Mouse (Mus musculus) hindbrain, embryonic 16.5 days (tissue): ENCODE data around the gene Slc23a4. TPM values are rescaled to one million over a fixed set of nuclear protein-coding genes. Genes with fewer than 3 reads are reported as not detected.

Source experiments
- ATAC-seq: fragments of 200-750 bp; cut with Nextera tagmentation; 2 replicates; pipeline ENCODE4 v1.8.0; 2017; ENCODE audit warnings: moderate TSS enrichment, moderate library complexity
- H3K27ac ChIP-seq: fragments of 300-500 bp; sonication (generic); 2 replicates; pipeline ENCODE4 v1.5.1; 2014; ENCODE audit warnings: low read depth, mild to moderate bottlenecking, control low read depth, low read length, moderate library complexity
- H3K27me3 ChIP-seq: fragments of 300-500 bp; sonication (generic); replicated peaks from 2 replicates; pipeline ENCODE4 v1.6.1; 2014; ENCODE audit warnings: low read length; ENCODE audit not compliant: control insufficient read depth, insufficient read depth
- H3K36me3 ChIP-seq: fragments of 300-500 bp; sonication (generic); 2 replicates; pipeline ENCODE4 v1.6.1; 2014; ENCODE audit warnings: mild to moderate bottlenecking, low read length, moderate library complexity, mixed read lengths; ENCODE audit not compliant: control insufficient read depth, insufficient read depth
- H3K4me1 ChIP-seq: fragments of 300-500 bp; sonication (generic); 2 replicates; pipeline ENCODE4 v1.6.1; 2014; ENCODE audit warnings: low read depth, low read length; ENCODE audit not compliant: control insufficient read depth, insufficient read depth
- H3K4me2 ChIP-seq: fragments of 300-500 bp; sonication (generic); 2 replicates; pipeline ENCODE4 v1.6.1; 2014; ENCODE audit warnings: mild to moderate bottlenecking, low read length, control low read depth, moderate library complexity
- H3K4me3 ChIP-seq: fragments of 300-500 bp; sonication (generic); 2 replicates; pipeline ENCODE4 v1.5.1; 2014; ENCODE audit warnings: mild to moderate bottlenecking, low read length, control low read depth, moderate library complexity
- H3K9ac ChIP-seq: fragments of 300-500 bp; sonication (generic); 2 replicates; pipeline ENCODE4 v1.6.1; 2014; ENCODE audit warnings: low read depth, mild to moderate bottlenecking, control low read depth, low read length, moderate library complexity
- H3K9me3 ChIP-seq: fragments of 300-500 bp; sonication (generic); 2 replicates; pipeline ENCODE4 v1.6.1; 2014; ENCODE audit warnings: mild to moderate bottlenecking, low read length, moderate library complexity; ENCODE audit not compliant: control insufficient read depth
- WGBS: fragments of 180-500 bp; shearing (Covaris S2); extraction: QIAGEN DNeasy Blood & Tissue Kit; methylation state at CpG from one replicate; pipeline ENCODE4 v1.1.7; 2014; 5-methylcytosine and 5-hydroxymethylcytosine counted together
- polyA plus RNA-seq: library from polyadenylated mRNA; unstranded; fragments of >200 nt; fragmentation: Nextera tagmentation; extraction: Ambion mirVana; gene quantifications from 2 replicates; pipeline ENCODE4 v1.2.1, GENCODE M21; 2015

The Slc23a4 gene
- polyA plus RNA-seq, 1 experiment from 2014 or later = 0.78 TPM

DNA sequence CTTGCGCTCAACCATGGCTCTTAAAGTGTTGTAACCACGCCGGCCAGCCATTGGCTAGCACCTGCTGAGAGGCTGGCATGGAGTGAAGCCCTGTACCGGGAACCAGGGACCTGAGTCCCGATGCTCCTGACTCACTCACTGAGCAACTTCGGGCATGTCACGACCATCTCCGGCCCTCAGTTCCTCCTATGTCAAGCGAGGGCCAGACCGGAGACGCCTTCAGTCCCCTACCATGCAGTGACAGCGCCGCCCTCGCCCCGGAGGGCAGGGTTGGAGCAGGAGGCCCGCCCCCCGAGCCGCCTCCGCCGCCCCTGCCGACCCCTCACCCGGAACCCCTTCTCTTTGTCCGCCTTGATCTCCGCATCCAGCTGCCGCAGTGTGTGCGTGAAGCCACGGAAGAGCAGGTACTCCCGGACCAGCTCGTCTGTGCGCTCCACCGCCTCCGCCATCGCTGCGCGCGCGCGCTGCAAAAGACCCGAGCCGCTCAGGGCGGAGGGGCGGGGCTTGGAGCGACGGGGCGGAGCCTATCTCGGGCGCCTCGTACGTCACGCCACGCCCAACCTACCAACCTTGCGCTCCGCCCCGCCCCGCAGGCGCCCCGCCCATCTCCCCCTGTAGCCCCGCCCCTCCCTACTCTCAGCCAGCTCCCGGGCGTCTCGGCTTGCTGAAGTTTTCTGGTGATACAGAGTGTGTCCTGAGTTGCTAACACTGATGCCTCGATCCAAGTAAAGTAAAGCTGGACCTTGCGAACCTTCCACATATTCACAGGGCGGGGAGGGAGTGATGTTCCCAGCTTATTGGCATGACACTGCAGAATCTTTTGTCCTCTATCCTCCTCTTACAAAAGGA lies 77.6 kb downstream of the Slc23a4 start, which contains the start of gene Wdr91:
Gene Wdr91 (minus strand): TSS at position 506 of the 849 bp plus-strand sequence.
- 0% methylated on average over 49 of the region's 64 CpGs for WGBS

GRCm38 (mm10) chr6:34909631-34910345 lies 78.4 kb downstream of the Slc23a4 start:
- WGBS = 39% methylated on average over 8 of the region's 8 CpGs

More for the DNA sequence above, 77.6 kb downstream of the Slc23a4 start, which contains the start of gene Wdr91:
- Histone ChIP-seq H3K9ac (peak within 1 kb of the TSS; percentile 63), H3K9me3 (no peaks in the 10 kb centered on the region), H3K27me3 (no peaks in the 10 kb centered on the region), H3K4me1 (peaks cover 10% of the 10 kb centered on the region), H3K36me3 (0 out of 2 replicates have a peak, but pooled peaks cover 5% of the 10 kb centered on the region), H3K4me2 (peak within 1 kb of the TSS; percentile 91), H3K4me3 (peak within 1 kb of the TSS; percentile 73), H3K27ac (peak within 1 kb of the TSS; percentile 75)
- ATAC-seq = peak; percentile 96

GRCm38 (mm10) chr6:34907696-34908260 lies 80.4 kb downstream of the Slc23a4 start:
- H3K27ac ChIP-seq = no peak overlapping the region
- 87% methylated on average over 18 of the region's 18 CpGs for WGBS
- H3K36me3 ChIP-seq = peaks cover 14% of the 10 kb centered on the region; the same call in 1 of the 2 replicates
- H3K9me3 ChIP-seq = no peaks in the 10 kb centered on the region
- no peak overlapping the region for H3K9ac ChIP-seq
- H3K27me3 ChIP-seq = no peaks in the 10 kb centered on the region
- no peak overlapping the region for H3K4me3 ChIP-seq
- no peak overlapping the region for H3K4me2 ChIP-seq
- no peak for ATAC-seq
- peaks cover 10% of the 10 kb centered on the region for H3K4me1 ChIP-seq

More at GRCm38 (mm10) chr6:34909631-34910345, 78.4 kb downstream of the Slc23a4 start:
- peak overlapping the region; percentile 73 for H3K4me3 ChIP-seq
- peak overlapping the region; percentile 75 for H3K27ac ChIP-seq
- H3K9me3 ChIP-seq = no peaks in the 10 kb centered on the region
- peak overlapping the region; percentile 63 for H3K9ac ChIP-seq
- peak overlapping the region; percentile 91 for H3K4me2 ChIP-seq
- no peak for ATAC-seq
- H3K4me1 ChIP-seq = peaks cover 10% of the 10 kb centered on the region
- no peaks in the 10 kb centered on the region for H3K27me3 ChIP-seq
- H3K36me3 ChIP-seq = peaks cover 5% of the 10 kb centered on the region; the same call in 1 of the 2 replicates

- 46% methylated on average over 2 of the region's 2 CpGs for WGBS
- ATAC-seq = no peak
- no peaks in the 10 kb centered on the region for H3K27me3 ChIP-seq
- no peak overlapping the region for H3K4me3 ChIP-seq
- H3K27ac ChIP-seq = no peak overlapping the region
- no peak overlapping the region for H3K9ac ChIP-seq
- peaks cover 17% of the 10 kb centered on the region; the same call in 1 of the 2 replicates for H3K36me3 ChIP-seq
- H3K9me3 ChIP-seq = no peaks in the 10 kb centered on the region
- H3K4me1 ChIP-seq = peaks cover 10% of the 10 kb centered on the region
- no peak overlapping the region for H3K4me2 ChIP-seq
Observed at GRCm38 (mm10) chr6:34907121-34907614, 81.0 kb downstream of the Slc23a4 start.

GRCm38 (mm10) chr6:34906661-34907060 lies 81.5 kb downstream of the Slc23a4 start:
- 86% methylated on average over 4 of the region's 4 CpGs for WGBS
- Histone ChIP-seq H3K4me3 (no peak overlapping the region), H3K9me3 (no peaks in the 10 kb centered on the region), H3K27ac (no peak overlapping the region), H3K4me1 (peaks cover 13% of the 10 kb centered on the region), H3K36me3 (peaks cover 17% of the 10 kb centered on the region; the same call in 1 of the 2 replicates), H3K4me2 (no peak overlapping the region), H3K9ac (no peak overlapping the region), H3K27me3 (no peaks in the 10 kb centered on the region)
- no peak for ATAC-seq

- Histone ChIP-seq H3K9me3 (no peaks in the 10 kb centered on the region), H3K27ac (no peak overlapping the region), H3K4me3 (no peak overlapping the region), H3K4me2 (no peak overlapping the region), H3K27me3 (no peaks in the 10 kb centered on the region), H3K36me3 (peaks cover 17% of the 10 kb centered on the region; the same call in 1 of the 2 replicates), H3K9ac (no peak overlapping the region), H3K4me1 (peaks cover 13% of the 10 kb centered on the region)
- WGBS = 86% methylated on average over 2 of the region's 2 CpGs
- no peak for ATAC-seq
Observed at GRCm38 (mm10) chr6:34906125-34906524, 82.1 kb downstream of the Slc23a4 start.

DNA sequence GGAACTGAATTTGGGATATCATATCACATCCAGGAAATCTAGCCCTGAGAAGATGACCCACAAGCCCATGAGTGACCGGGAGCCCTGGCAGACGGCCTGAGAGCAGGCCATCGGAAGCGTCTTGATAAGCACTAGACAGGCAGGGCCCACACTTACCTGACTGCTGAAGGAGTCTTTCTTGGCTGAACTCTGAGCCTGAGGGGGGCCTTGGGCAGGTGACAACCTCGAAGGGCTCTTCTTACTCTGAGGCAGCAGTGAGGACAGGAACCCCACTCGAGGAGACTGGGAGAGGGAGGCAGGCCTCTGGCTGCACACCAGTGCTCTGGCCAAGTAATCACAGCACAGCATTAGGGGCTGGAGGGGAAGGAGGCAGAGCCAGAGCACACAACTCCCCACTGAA lies 83.8 kb downstream of the Slc23a4 start:
- no peaks in the 10 kb centered on the region for H3K9me3 ChIP-seq
- H3K27me3 ChIP-seq = no peaks in the 10 kb centered on the region
- H3K9ac ChIP-seq = no peak overlapping the region
- peaks cover 7% of the 10 kb centered on the region for H3K4me1 ChIP-seq
- 95% methylated on average over 6 of the region's 6 CpGs for WGBS
- H3K27ac ChIP-seq = no peak overlapping the region
- H3K4me2 ChIP-seq = no peak overlapping the region
- no peak overlapping the region for H3K4me3 ChIP-seq
- ATAC-seq = no peak
- peaks cover 17% of the 10 kb centered on the region; the same call in 1 of the 2 replicates for H3K36me3 ChIP-seq

DNA sequence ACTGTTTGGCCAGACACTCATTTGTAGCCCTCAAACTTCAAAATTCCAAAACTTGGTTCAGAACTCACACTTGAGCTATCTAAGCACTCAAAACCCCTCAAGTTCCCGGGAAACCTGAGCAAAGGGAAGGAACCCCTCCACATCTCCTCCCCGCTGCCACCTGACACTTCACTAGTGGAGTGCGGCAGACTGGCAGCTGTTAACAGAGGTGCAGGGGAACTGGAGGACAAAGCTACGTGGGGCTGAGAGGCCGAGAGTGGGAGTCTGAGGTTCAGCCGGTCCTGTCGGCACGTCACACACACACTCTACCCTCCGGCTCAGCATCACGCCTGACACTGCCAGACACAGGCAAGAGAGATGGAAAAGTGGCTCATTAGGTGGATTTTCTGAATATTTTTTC lies 84.4 kb downstream of the Slc23a4 start:
- Histone ChIP-seq H3K4me1 (peaks cover 3% of the 10 kb centered on the region; the same call in 1 of the 2 replicates), H3K36me3 (peaks cover 17% of the 10 kb centered on the region; the same call in 1 of the 2 replicates), H3K27me3 (no peaks in the 10 kb centered on the region), H3K27ac (no peak overlapping the region), H3K9me3 (no peaks in the 10 kb centered on the region), H3K4me2 (no peak overlapping the region), H3K4me3 (no peak overlapping the region), H3K9ac (no peak overlapping the region)
- no peak for ATAC-seq
- WGBS = 90% methylated on average over 10 of the region's 10 CpGs
